ENCODE assay signal across 32 mouse cellular contexts in the genomic region with DNA sequence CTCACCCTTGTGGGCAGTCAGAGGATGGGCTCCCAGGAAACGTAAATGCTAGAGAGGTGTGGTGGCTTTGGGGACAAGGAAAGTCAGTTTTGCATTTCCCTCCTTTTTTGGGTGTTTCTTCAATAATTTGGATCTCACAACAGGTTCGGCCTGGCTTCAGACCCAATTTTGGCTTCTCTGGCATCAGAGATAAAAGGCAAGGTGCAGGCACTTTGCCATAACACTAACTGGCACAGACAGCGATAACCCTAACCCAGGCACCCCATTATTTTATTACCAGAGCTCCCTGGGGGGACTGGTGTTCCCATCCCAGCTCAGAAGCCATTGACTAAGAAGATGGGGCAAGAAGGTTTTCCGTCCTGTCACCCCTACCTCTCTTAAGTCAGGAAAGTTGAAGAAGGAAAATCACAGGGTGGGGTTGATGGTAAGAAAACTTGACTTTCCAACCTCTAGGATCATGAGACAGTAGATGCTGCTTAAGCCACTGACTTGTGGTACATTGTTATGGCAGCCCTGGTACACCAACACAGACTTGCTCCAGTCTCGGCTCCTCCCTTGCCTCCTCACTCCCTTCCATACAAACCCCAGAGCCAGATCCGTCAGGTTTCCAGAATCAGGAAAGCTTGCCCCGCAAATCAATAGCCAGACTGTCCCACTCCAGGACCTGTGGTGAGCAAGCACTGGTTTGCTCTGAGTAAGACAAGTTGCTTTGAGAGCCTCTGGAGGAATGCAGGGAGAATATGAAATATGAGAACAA. TPM values are rescaled to one million over a fixed set of nuclear protein-coding genes. Genes with fewer than 3 reads are reported as not detected.
DNase-seq lines count a peak whose midpoint lies in the region; ATAC-seq and TF ChIP-seq lines count a peak whose summit lies in the region.
"Had no signal": no experiment of that assay in that cellular context is flagged by ENCODE, and none has a peak within 500 bp of the region (broad histone marks: within the 10 kb centered on the region; RNA-seq: fewer than 3 reads in every experiment).

No protein-coding gene starts in this region.

- TF ChIP-seq POLR2A in bone marrow, adult 2 months (IDR thresholded peaks at IDR 0.05; ENCODE audit: borderline replicate concordance, control insufficient read depth, low read depth, low read length) = no peak

- H3K27me3 ChIP-seq in stomach, postnatal 0 days (ENCODE audit: control insufficient read depth, insufficient read depth, low read length) = no peaks in the 10 kb centered on the region
- H3K27me3 ChIP-seq: CH12.LX; embryonic facial prominence, embryonic 15.5 days; lung, embryonic 15.5 days had no signal

- peak overlapping the region; percentile 12 for H3K4me3 ChIP-seq in bone marrow, adult 2 months (replicated peaks; ENCODE audit: control insufficient read depth, low read depth, low read length)
- no peak overlapping the region for H3K4me3 ChIP-seq in stomach, postnatal 0 days (ENCODE audit: low read depth, low read length)
- H3K4me3 ChIP-seq: embryonic facial prominence, embryonic 10.5 days; embryonic facial prominence, embryonic 15.5 days; layer of hippocampus, adult 2 months; lung, embryonic 15.5 days had no signal

- 62% methylated on average over 7 of the region's 7 CpGs for WGBS in bone marrow, adult 2 months
- 66% methylated on average over 7 of the region's 7 CpGs for WGBS in stomach, postnatal 0 days

- H3K36me3 ChIP-seq in stomach, postnatal 0 days (ENCODE audit: control insufficient read depth, insufficient read depth, low read length) = no peaks in the 10 kb centered on the region
- H3K36me3 ChIP-seq: embryonic facial prominence, embryonic 10.5 days; embryonic facial prominence, embryonic 15.5 days; lung, embryonic 15.5 days had no signal

- H3K9ac ChIP-seq in stomach, postnatal 0 days (ENCODE audit: low read length) = no peak overlapping the region
- H3K9ac ChIP-seq: embryonic facial prominence, embryonic 15.5 days; lung, embryonic 15.5 days had no signal

- ATAC-seq in megakaryocyte-erythroid progenitor cell, adult 5-6 weeks (replicated peaks; ENCODE audit: low FRiP score, low TSS enrichment, poor library complexity, severe bottlenecking) = peak; percentile 27
- no peak for ATAC-seq in stomach, postnatal 0 days (ENCODE audit: low FRiP score, low TSS enrichment)
- ATAC-seq: forebrain, embryonic 14.5 days; hindbrain, embryonic 16.5 days had no signal

- H3K9me3 ChIP-seq in stomach, postnatal 0 days (ENCODE audit: control insufficient read depth, low read length) = no peaks in the 10 kb centered on the region
- H3K9me3 ChIP-seq: embryonic facial prominence, embryonic 10.5 days; embryonic facial prominence, embryonic 15.5 days; lung, embryonic 15.5 days had no signal

- DNase-seq in spleen, adult 12 weeks (ENCODE audit: low spot score) = peak; percentile 58
- no peak for DNase-seq in spleen, adult 18-20 months
- peak; percentile 29 for DNase-seq in stomach, postnatal 0 days (ENCODE audit: low spot score)
- no peak for DNase-seq in Muller cell, postnatal 12 days (ENCODE audit: inconsistent ontology term)
- no peak for DNase-seq in cerebellum, adult 11 months
- DNase-seq: adrenal gland, postnatal 25 days; cerebellum, adult 8-10 months; cerebellum, postnatal 25 days; gastrocnemius, postnatal 25 days; heart, adult 18-20 months; heart, postnatal 14 days; kidney, adult 18-20 months; kidney, postnatal 36 days; left cerebral cortex, postnatal 4 days; lung, postnatal 36 days; midbrain, embryonic 14.5 days; right cerebral cortex, postnatal 25 days; thymus, postnatal 4 days had no signal

- peaks cover 3% of the 10 kb centered on the region; the same call in 1 of the 2 replicates for H3K4me1 ChIP-seq in bone marrow, adult 2 months (ENCODE audit: control insufficient read depth, insufficient read depth, low read length)
- H3K4me1 ChIP-seq in stomach, postnatal 0 days (replicated peaks; ENCODE audit: control insufficient read depth, insufficient read depth) = no peaks in the 10 kb centered on the region

- H3K27ac ChIP-seq in bone marrow, adult 2 months (ENCODE audit: control insufficient read depth, insufficient read depth, low read depth, low read length, poor library complexity) = peak overlapping the region; percentile 81
- H3K27ac ChIP-seq in stomach, postnatal 0 days (replicated peaks) = no peak overlapping the region
- H3K27ac ChIP-seq: embryonic facial prominence, embryonic 10.5 days; embryonic facial prominence, embryonic 15.5 days; layer of hippocampus, adult 2 months; liver, embryonic 14.5 days; lung, embryonic 15.5 days had no signal

- no peak overlapping the region for H3K4me2 ChIP-seq in stomach, postnatal 0 days (replicated peaks; ENCODE audit: low read depth)
- H3K4me2 ChIP-seq: embryonic facial prominence, embryonic 15.5 days; lung, embryonic 15.5 days had no signal

- no peak for TF ChIP-seq CTCF in bone marrow, adult 2 months (IDR thresholded peaks at IDR 0.05; ENCODE audit: control insufficient read depth, insufficient read depth, low read length)
- no peak for TF ChIP-seq CTCF in stomach, postnatal 0 days (IDR thresholded peaks at IDR 0.05; ENCODE audit: low read depth)

- no peak for TF ChIP-seq EP300 in stomach, postnatal 0 days (optimal IDR thresholded peaks at IDR 0.05)

RNA-seq across cellular contexts. Expression of a gene that starts 22.8 kb away (rescaled TPM):
- polyA plus RNA-seq in bone marrow, adult 2 months (2011; ENCODE audit: insufficient read depth, insufficient read length, low replicate concordance, missing spikeins) = 118 and 261 TPM in 2 replicates
- 337 and 406 TPM in 2 replicates for total RNA-seq in megakaryocyte-erythroid progenitor cell, adult 5-6 weeks (2014; fragmentation: Nextera tagmentation)
- 141 and 329 TPM in 2 replicates for total RNA-seq in megakaryocyte-erythroid progenitor cell, adult 5-6 weeks (2017)
- 596 and 695 TPM in 2 replicates for polyA plus RNA-seq in stomach, postnatal 0 days (2015; fragmentation: Nextera tagmentation; extraction: Ambion mirVana)
- total RNA-seq: ES-E14; layer of hippocampus, adult 2 months; layer of hippocampus, postnatal 25 days had no signal
- polyA plus RNA-seq: C2C12; embryonic facial prominence, embryonic 10.5 days; forebrain, embryonic 14.5 days; heart, embryonic 14.5 days; hindbrain, embryonic 16.5 days; midbrain, embryonic 14.5 days had no signal

RNA-seq across cellular contexts. Expression of a gene that starts 27.6 kb away (rescaled TPM):
- polyA plus RNA-seq in bone marrow, adult 2 months (2011; ENCODE audit: insufficient read depth, insufficient read length, low replicate concordance, missing spikeins) = 6.5 and 7.2 TPM in 2 replicates
- not detected in 2 replicates for total RNA-seq in megakaryocyte-erythroid progenitor cell, adult 5-6 weeks (2014; fragmentation: Nextera tagmentation)
- 1.3 and 1.5 TPM in 2 replicates for total RNA-seq in megakaryocyte-erythroid progenitor cell, adult 5-6 weeks (2017)
- polyA plus RNA-seq in stomach, postnatal 0 days (2015; fragmentation: Nextera tagmentation; extraction: Ambion mirVana) = 13.5 and 14.4 TPM in 2 replicates
- total RNA-seq: CH12.LX had no signal

Comparison
In these comparisons a context has a peak if more than half of its experiments do, and no peak if none do; other contexts are left out.
1. DNase-seq: peak in spleen, adult 12 weeks (single experiment) and stomach, postnatal 0 days (single experiment); none in spleen, adult 18-20 months (0 of 2), Muller cell, postnatal 12 days (single experiment) and cerebellum, adult 11 months (single experiment).